35 mouse cellular contexts compared by ENCODE assay signal in the genomic region with DNA sequence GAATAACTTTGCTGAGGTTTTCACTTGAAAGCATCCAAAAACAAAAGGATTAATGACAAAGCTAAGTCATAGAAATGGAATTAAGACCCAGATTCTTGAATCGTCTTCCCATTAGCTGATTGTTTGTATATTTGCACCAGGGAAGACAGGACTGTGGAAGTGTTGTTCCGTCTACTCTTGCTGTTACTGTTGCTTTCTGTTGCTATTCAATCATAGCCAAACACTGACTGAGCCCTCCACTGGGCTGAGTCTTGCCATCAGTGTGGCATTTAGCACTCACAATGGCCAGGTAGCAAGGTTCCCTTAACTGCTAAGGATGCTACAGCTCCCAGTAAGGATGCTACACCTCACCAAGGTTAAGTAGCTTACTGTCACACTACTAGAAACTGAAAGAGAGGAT. TPM values are rescaled to one million over a fixed set of nuclear protein-coding genes. Genes with fewer than 3 reads are reported as not detected.
"Had no signal": no experiment of that assay in that cellular context is flagged by ENCODE, and none has a peak within 500 bp of the region (broad histone marks: within the 10 kb centered on the region; RNA-seq: fewer than 3 reads in every experiment).

No protein-coding gene starts in this region.

- DNase-seq: heart, postnatal 10 days; heart, postnatal 14 days; heart, postnatal 36 days; heart, postnatal 4 days; kidney, adult 11 months; kidney, adult 18-20 months; kidney, adult 2 months; kidney, adult 8-10 months; kidney, adult 9 months; kidney, postnatal 10 days; kidney, postnatal 14 days; kidney, postnatal 25 days; kidney, postnatal 36 days; kidney, postnatal 4 days; layer of hippocampus, adult 9-11 months; layer of hippocampus, postnatal 36 days had no signal

- H3K9ac ChIP-seq: heart, embryonic 12.5 days; heart, embryonic 13.5 days; heart, embryonic 15.5 days; hindbrain, embryonic 12.5 days; hindbrain, embryonic 13.5 days; hindbrain, embryonic 14.5 days; hindbrain, embryonic 15.5 days; intestine, embryonic 15.5 days; kidney, embryonic 15.5 days had no signal

- H3K27me3 ChIP-seq: heart, embryonic 12.5 days; heart, embryonic 13.5 days; heart, embryonic 15.5 days; hindbrain, embryonic 12.5 days; hindbrain, embryonic 13.5 days; hindbrain, embryonic 15.5 days; intestine, embryonic 15.5 days; kidney, embryonic 15.5 days had no signal

- H3K4me3 ChIP-seq: heart, embryonic 10.5 days; heart, embryonic 12.5 days; heart, embryonic 13.5 days; heart, embryonic 15.5 days; hindbrain, embryonic 10.5 days; hindbrain, embryonic 12.5 days; hindbrain, embryonic 13.5 days; hindbrain, embryonic 15.5 days; intestine, embryonic 15.5 days; kidney, embryonic 15.5 days; layer of hippocampus, adult 2 months; left cerebral cortex, adult 2 months had no signal

- H3K4me2 ChIP-seq: heart, embryonic 12.5 days; heart, embryonic 13.5 days; heart, embryonic 15.5 days; hindbrain, embryonic 12.5 days; hindbrain, embryonic 13.5 days; hindbrain, embryonic 14.5 days; hindbrain, embryonic 15.5 days; intestine, embryonic 15.5 days; kidney, embryonic 15.5 days had no signal

- ATAC-seq: hindbrain, embryonic 16.5 days; hindbrain, postnatal 0 days; inflammation-experienced regulatory T-cells, adult 6 months; intestine, embryonic 15.5 days; intestine, embryonic 16.5 days; intestine, postnatal 0 days had no signal

- H3K4me1 ChIP-seq: heart, embryonic 10.5 days; heart, embryonic 12.5 days; heart, embryonic 13.5 days; heart, embryonic 15.5 days; hindbrain, embryonic 10.5 days; hindbrain, embryonic 12.5 days; hindbrain, embryonic 13.5 days; hindbrain, embryonic 15.5 days; intestine, embryonic 15.5 days; kidney, embryonic 15.5 days had no signal

- H3K27ac ChIP-seq: heart, embryonic 10.5 days; heart, embryonic 13.5 days; heart, embryonic 15.5 days; hindbrain, embryonic 10.5 days; hindbrain, embryonic 12.5 days; hindbrain, embryonic 13.5 days; hindbrain, embryonic 14.5 days; hindbrain, embryonic 15.5 days; hindbrain, postnatal 0 days; intestine, embryonic 15.5 days; kidney, embryonic 15.5 days; kidney, postnatal 0 days; layer of hippocampus, adult 2 months; left cerebral cortex, adult 2 months had no signal

- H3K9me3 ChIP-seq: heart, embryonic 10.5 days; heart, embryonic 12.5 days; heart, embryonic 13.5 days; heart, embryonic 15.5 days; hindbrain, embryonic 10.5 days; hindbrain, embryonic 12.5 days; hindbrain, embryonic 13.5 days; hindbrain, embryonic 15.5 days; intestine, embryonic 15.5 days; kidney, embryonic 15.5 days had no signal

- H3K36me3 ChIP-seq: heart, embryonic 10.5 days; heart, embryonic 12.5 days; heart, embryonic 13.5 days; heart, embryonic 15.5 days; hindbrain, embryonic 10.5 days; hindbrain, embryonic 12.5 days; hindbrain, embryonic 13.5 days; hindbrain, embryonic 15.5 days; intestine, embryonic 15.5 days; kidney, embryonic 15.5 days had no signal

RNA-seq across cellular contexts. Expression of gene Slc1a1, which starts 25.4 kb away (rescaled TPM):
- polyA plus RNA-seq: inflammation-experienced regulatory T-cells, adult 6 months had no signal
